Mouse (Mus musculus): Measurements from ENCODE around the gene Timp3.

The Timp3 gene

GRCm38 (mm10) chr10:86387821-86388440 is 87.8 kb downstream of the Timp3 start:
- peak; percentile 32 for DNase-seq (ENCODE audit: inconsistent ontology term)

GRCm38 (mm10) chr10:86388803-86389202 is 88.6 kb downstream of the Timp3 start:
- no peak for DNase-seq (ENCODE audit: inconsistent ontology term)

- DNase-seq (ENCODE audit: inconsistent ontology term): no peak
Observed at GRCm38 (mm10) chr10:86389357-86389756, 89.2 kb downstream of the Timp3 start.

- peak; percentile 98 for DNase-seq (ENCODE audit: inconsistent ontology term)
Observed at GRCm38 (mm10) chr10:86389913-86390312, 89.7 kb downstream of the Timp3 start.

GRCm38 (mm10) chr10:86392399-86392798 is 92.2 kb downstream of the Timp3 start:
- DNase-seq (ENCODE audit: inconsistent ontology term): no peak

DNA sequence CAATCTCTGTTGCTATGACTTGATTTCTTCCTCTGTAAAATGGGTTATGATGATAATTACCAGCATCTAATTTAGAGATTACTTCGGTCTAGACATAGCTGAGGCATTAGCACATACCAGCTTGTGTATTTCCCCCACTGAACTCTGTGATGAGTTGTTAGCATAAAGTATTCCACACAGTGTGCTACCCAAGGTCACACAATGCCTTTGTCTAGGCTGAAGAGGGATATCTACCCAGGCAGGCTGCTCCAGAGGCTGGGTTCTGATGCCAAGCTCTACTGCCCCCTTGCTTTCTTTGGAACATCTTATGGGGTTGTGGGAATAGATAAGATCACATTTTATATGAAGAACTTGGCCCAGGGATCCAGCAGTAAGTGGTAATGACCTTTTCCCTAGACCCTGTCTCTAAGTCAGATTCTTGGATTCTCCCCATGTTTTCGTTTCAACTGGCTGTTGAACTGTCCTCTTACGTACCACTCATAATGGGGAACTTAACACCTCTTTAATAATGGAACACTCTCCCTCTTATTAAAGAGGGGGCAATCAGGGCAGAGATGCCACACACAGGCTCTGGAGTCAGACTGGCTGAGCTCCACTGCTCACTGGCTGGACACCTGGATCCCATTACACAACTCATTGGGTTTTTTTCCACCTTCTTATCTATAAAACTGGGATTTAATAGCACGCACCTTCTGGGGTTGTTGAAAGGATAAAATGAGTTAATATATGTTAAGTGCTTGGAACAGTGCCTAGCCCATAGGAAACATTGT is 97.6 kb downstream of the Timp3 start:
- peak; percentile 15 for DNase-seq (ENCODE audit: inconsistent ontology term)

DNA sequence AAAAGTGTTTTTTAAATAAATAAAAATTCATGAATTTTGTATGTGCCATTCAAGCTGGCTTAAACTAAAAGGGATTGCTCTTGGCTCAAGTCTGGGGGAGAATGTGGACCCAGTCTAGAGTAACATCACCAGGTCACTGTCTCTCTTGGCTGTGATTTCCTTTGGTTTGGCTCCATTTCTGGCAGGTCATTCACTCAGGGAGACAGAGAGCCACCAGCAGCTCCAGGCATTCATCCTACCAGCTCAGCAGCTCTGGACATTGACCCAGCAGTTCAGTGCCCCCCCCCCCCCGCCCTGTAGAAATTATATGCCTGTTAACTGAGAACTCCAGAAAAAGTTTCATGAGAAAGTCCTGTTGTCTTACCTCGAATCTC is 98.2 kb downstream of the Timp3 start:
- DNase-seq (ENCODE audit: inconsistent ontology term): no peak
